Mouse (Mus musculus): ENCODE data around the gene Pramel7. TPM values are rescaled to one million over a fixed set of nuclear protein-coding genes. Genes with fewer than 3 reads are reported as not detected.

The Pramel7 gene
- total RNA-seq, 1 experiment = 9.3 TPM

- in situ Hi-C loops (cut with MboI; ENCODE audit: low sequenced_read_pairs in 2 of 2, unreplicated experiment in 2 of 2) = no loop called here
- TF ChIP-seq CHD2 (IDR thresholded peaks at IDR 0.05; ENCODE audit: low read depth, low read length) = no peak
- TF ChIP-seq HCFC1 (IDR thresholded peaks at IDR 0.05; ENCODE audit: borderline replicate concordance, insufficient read depth, low read length) = no peak
- no peak for TF ChIP-seq MAFK (IDR thresholded peaks at IDR 0.05; ENCODE audit: insufficient read depth, low read depth, low read length)
- no peak for TF ChIP-seq ZNF384 (IDR thresholded peaks at IDR 0.05; ENCODE audit: low read depth, low read length)
Observed at GRCm38 (mm10) chr2:87520651-87521050, 23.8 kb upstream of the Pramel7 start.

GRCm38 (mm10) chr2:87516581-87516980 is 19.7 kb upstream of the Pramel7 start:
- TF ChIP-seq HCFC1 (IDR thresholded peaks at IDR 0.05; ENCODE audit: borderline replicate concordance, insufficient read depth, low read length) (no peak), MAFK (IDR thresholded peaks at IDR 0.05; ENCODE audit: insufficient read depth, low read depth, low read length) (no peak), ZNF384 (IDR thresholded peaks at IDR 0.05; ENCODE audit: low read depth, low read length) (no peak), CHD2 (IDR thresholded peaks at IDR 0.05; ENCODE audit: low read depth, low read length) (no peak), ZC3H11A (IDR thresholded peaks at IDR 0.05; ENCODE audit: borderline replicate concordance, low read depth, low read length) (no peak)
- H3K36me3 ChIP-seq (ENCODE audit: control insufficient read depth, insufficient read depth, low read length, poor library complexity, severe bottlenecking) = no peaks in the 10 kb centered on the region
- peak overlapping the region; percentile 79; the same call in 1 of the 2 replicates for H3K27ac ChIP-seq (ENCODE audit: insufficient read depth, low read depth, low read length, poor library complexity, severe bottlenecking)
- peak; percentile 38 for DNase-seq (ENCODE audit: low read depth, low spot score)
- H3K9me3 ChIP-seq (ENCODE audit: control insufficient read depth, insufficient read depth, low read depth, low read length) = no peaks in the 10 kb centered on the region
- H3K4me3 ChIP-seq (ENCODE audit: insufficient read depth in 1 of 2, low read depth in 1 of 2, low read length in 2 of 2, poor library complexity in 1 of 2, severe bottlenecking in 1 of 2) = 0 out of 4 replicates have a peak overlapping the region, but pooled peaks of 1 of the 2 experiments have one; percentile 17
- in situ Hi-C loops (cut with MboI; ENCODE audit: low sequenced_read_pairs in 2 of 2, unreplicated experiment in 2 of 2) = no loop called here
- no peak overlapping the region for H3K9ac ChIP-seq (ENCODE audit: insufficient read depth, low read depth, low read length, poor library complexity, severe bottlenecking)
- H3K4me1 ChIP-seq (ENCODE audit: control insufficient read depth in 2 of 2, insufficient read depth in 2 of 2, low read length in 2 of 2, poor library complexity in 1 of 2) = no peaks in the 10 kb centered on the region; a peak in 1 of 4 replicates

More at GRCm38 (mm10) chr2:87520651-87521050, 23.8 kb upstream of the Pramel7 start:
- Histone ChIP-seq H3K4me3 (ENCODE audit: insufficient read depth in 1 of 2, low read depth in 1 of 2, low read length in 2 of 2, poor library complexity in 1 of 2, severe bottlenecking in 1 of 2) (no peak overlapping the region), H3K9ac (ENCODE audit: insufficient read depth, low read depth, low read length, poor library complexity, severe bottlenecking) (no peak overlapping the region), H3K27ac (ENCODE audit: insufficient read depth, low read depth, low read length, poor library complexity, severe bottlenecking) (no peak overlapping the region), H3K9me3 (ENCODE audit: control insufficient read depth, insufficient read depth, low read depth, low read length) (no peaks in the 10 kb centered on the region), H3K4me1 (ENCODE audit: control insufficient read depth in 2 of 2, insufficient read depth in 2 of 2, low read length in 2 of 2, poor library complexity in 1 of 2) (no peaks in the 10 kb centered on the region), H3K36me3 (ENCODE audit: control insufficient read depth, insufficient read depth, low read length, poor library complexity, severe bottlenecking) (no peaks in the 10 kb centered on the region)
- DNase-seq (ENCODE audit: low read depth, low spot score) = no peak

GRCm38 (mm10) chr2:87515457-87516060 is 18.7 kb upstream of the Pramel7 start:
- H3K9me3 ChIP-seq (ENCODE audit: control insufficient read depth, insufficient read depth, low read depth, low read length) = no peaks in the 10 kb centered on the region
- TF ChIP-seq ZNF384 (IDR thresholded peaks at IDR 0.05; ENCODE audit: low read depth, low read length) = peak; percentile 91
- TF ChIP-seq HCFC1 (IDR thresholded peaks at IDR 0.05; ENCODE audit: borderline replicate concordance, insufficient read depth, low read length) = no peak
- peak; percentile 59 for TF ChIP-seq CHD2 (IDR thresholded peaks at IDR 0.05; ENCODE audit: low read depth, low read length)
- no peak for TF ChIP-seq MAFK (IDR thresholded peaks at IDR 0.05; ENCODE audit: insufficient read depth, low read depth, low read length)
- TF ChIP-seq ZC3H11A (IDR thresholded peaks at IDR 0.05; ENCODE audit: borderline replicate concordance, low read depth, low read length) = no peak
- no peaks in the 10 kb centered on the region; a peak in 1 of 4 replicates for H3K4me1 ChIP-seq (ENCODE audit: control insufficient read depth in 2 of 2, insufficient read depth in 2 of 2, low read length in 2 of 2, poor library complexity in 1 of 2)
- H3K27ac ChIP-seq (ENCODE audit: insufficient read depth, low read depth, low read length, poor library complexity, severe bottlenecking) = peak overlapping the region; percentile 79; the same call in 1 of the 2 replicates
- H3K9ac ChIP-seq (ENCODE audit: insufficient read depth, low read depth, low read length, poor library complexity, severe bottlenecking) = no peak overlapping the region
- 0 out of 4 replicates have a peak overlapping the region, but pooled peaks of 1 of the 2 experiments have one; percentile 10 for H3K4me3 ChIP-seq (ENCODE audit: insufficient read depth in 1 of 2, low read depth in 1 of 2, low read length in 2 of 2, poor library complexity in 1 of 2, severe bottlenecking in 1 of 2)
- DNase-seq (ENCODE audit: low read depth, low spot score) = peak; percentile 56
- in situ Hi-C loops (cut with MboI; ENCODE audit: low sequenced_read_pairs in 2 of 2, unreplicated experiment in 2 of 2) = no loop called here
- H3K36me3 ChIP-seq (ENCODE audit: control insufficient read depth, insufficient read depth, low read length, poor library complexity, severe bottlenecking) = no peaks in the 10 kb centered on the region

GRCm38 (mm10) chr2:87515046-87515445 is 18.2 kb upstream of the Pramel7 start:
- Histone ChIP-seq H3K9ac (ENCODE audit: insufficient read depth, low read depth, low read length, poor library complexity, severe bottlenecking) (no peak overlapping the region), H3K4me1 (ENCODE audit: control insufficient read depth in 2 of 2, insufficient read depth in 2 of 2, low read length in 2 of 2, poor library complexity in 1 of 2) (no peaks in the 10 kb centered on the region; a peak in 1 of 4 replicates), H3K27ac (ENCODE audit: insufficient read depth, low read depth, low read length, poor library complexity, severe bottlenecking) (peak overlapping the region; percentile 79; the same call in 1 of the 2 replicates), H3K36me3 (ENCODE audit: control insufficient read depth, insufficient read depth, low read length, poor library complexity, severe bottlenecking) (no peaks in the 10 kb centered on the region), H3K9me3 (ENCODE audit: control insufficient read depth, insufficient read depth, low read depth, low read length) (no peaks in the 10 kb centered on the region), H3K4me3 (ENCODE audit: insufficient read depth in 1 of 2, low read depth in 1 of 2, low read length in 2 of 2, poor library complexity in 1 of 2, severe bottlenecking in 1 of 2) (no peak overlapping the region)
- in situ Hi-C loops (cut with MboI; ENCODE audit: low sequenced_read_pairs in 2 of 2, unreplicated experiment in 2 of 2) = no loop called here
- DNase-seq (ENCODE audit: low read depth, low spot score) = no peak
- no peak for TF ChIP-seq HCFC1 (IDR thresholded peaks at IDR 0.05; ENCODE audit: borderline replicate concordance, insufficient read depth, low read length)
- no peak for TF ChIP-seq MAFK (IDR thresholded peaks at IDR 0.05; ENCODE audit: insufficient read depth, low read depth, low read length)
- no peak for TF ChIP-seq ZC3H11A (IDR thresholded peaks at IDR 0.05; ENCODE audit: borderline replicate concordance, low read depth, low read length)
- no peak for TF ChIP-seq ZNF384 (IDR thresholded peaks at IDR 0.05; ENCODE audit: low read depth, low read length)

Data from ES-E14 (cell line).